Mouse (Mus musculus): ENCODE results near the gene Mmp11. TPM values are rescaled to one million over a fixed set of nuclear protein-coding genes. Genes with fewer than 3 reads are reported as not detected.

Gene Mmp11
- total and polyA plus RNA-seq, 2 experiments, result 0.18 to 1.4 TPM

- TF ChIP-seq POLR2A (IDR thresholded peaks at IDR 0.05; ENCODE audit: extremely low read depth, insufficient read depth, low read length), result no peak
- TF ChIP-seq CTCF (IDR thresholded peaks at IDR 0.05; ENCODE audit: low read depth, low read length), result no peak
- no peak overlapping the region for H3K27ac ChIP-seq (replicated peaks; ENCODE audit: insufficient read depth, low read depth, low read length)
- no peaks in the 10 kb centered on the region for H3K27me3 ChIP-seq (ENCODE audit: control insufficient read depth, insufficient read depth, low read length)
- DNase-seq (ENCODE audit: extremely low read depth, low read depth, low spot score), result no peak
- H3K4me1 ChIP-seq (ENCODE audit: control insufficient read depth, insufficient read depth, low read length), result peaks cover 5% of the 10 kb centered on the region; the same call in 1 of the 2 replicates
- H3K79me2 ChIP-seq (ENCODE audit: control insufficient read depth, insufficient read depth, low read length), result no peaks in the 10 kb centered on the region
- 78% methylated on average over 6 of the region's 6 CpGs for WGBS
- H3K36me3 ChIP-seq (ENCODE audit: control insufficient read depth, insufficient read depth, low read length), result peaks cover 2% of the 10 kb centered on the region; the same call in 1 of the 2 replicates
- no peak overlapping the region for H3K4me3 ChIP-seq (ENCODE audit: insufficient read depth, low read depth, low read length)
- H3K9ac ChIP-seq (ENCODE audit: low read depth, low read length), result no peak overlapping the region; the same call in 1 of the 2 replicates
These were observed 38.2 kb downstream of the Mmp11 start for GRCm38 (mm10) chr10:75898039-75898564.

- Histone ChIP-seq H3K27me3 (ENCODE audit: control insufficient read depth, insufficient read depth, low read length) (no peaks in the 10 kb centered on the region), H3K4me1 (ENCODE audit: control insufficient read depth, insufficient read depth, low read length) (peaks cover 5% of the 10 kb centered on the region; the same call in 1 of the 2 replicates), H3K36me3 (ENCODE audit: control insufficient read depth, insufficient read depth, low read length) (peaks cover under 1% of the 10 kb centered on the region; the same call in 1 of the 2 replicates), H3K4me3 (ENCODE audit: insufficient read depth, low read depth, low read length) (no peak overlapping the region), H3K79me2 (ENCODE audit: control insufficient read depth, insufficient read depth, low read length) (no peaks in the 10 kb centered on the region), H3K9ac (ENCODE audit: low read depth, low read length) (no peak overlapping the region), H3K27ac (replicated peaks; ENCODE audit: insufficient read depth, low read depth, low read length) (no peak overlapping the region)
- WGBS, result 42% methylated on average over 6 of the region's 6 CpGs
- TF ChIP-seq POLR2A (IDR thresholded peaks at IDR 0.05; ENCODE audit: extremely low read depth, insufficient read depth, low read length) (no peak), CTCF (IDR thresholded peaks at IDR 0.05; ENCODE audit: low read depth, low read length) (peak; percentile 83)
- DNase-seq (ENCODE audit: extremely low read depth, low read depth, low spot score), result peak; percentile 35
These were observed 38.9 kb downstream of the Mmp11 start for GRCm38 (mm10) chr10:75897373-75897772.

- 100% methylated on average over 1 of the region's 1 CpGs for WGBS
- H3K4me3 ChIP-seq (ENCODE audit: insufficient read depth, low read depth, low read length), result no peak overlapping the region
These were observed 40.1 kb downstream of the Mmp11 start for GRCm38 (mm10) chr10:75896208-75896607.

GRCm38 (mm10) chr10:75895730-75896129 lies 40.6 kb downstream of the Mmp11 start:
- DNase-seq (ENCODE audit: extremely low read depth, low read depth, low spot score), result no peak
- Histone ChIP-seq H3K9ac (ENCODE audit: low read depth, low read length) (no peak overlapping the region), H3K4me1 (ENCODE audit: control insufficient read depth, insufficient read depth, low read length) (peaks cover 5% of the 10 kb centered on the region; the same call in 1 of the 2 replicates), H3K27me3 (ENCODE audit: control insufficient read depth, insufficient read depth, low read length) (no peaks in the 10 kb centered on the region), H3K36me3 (ENCODE audit: control insufficient read depth, insufficient read depth, low read length) (no peaks in the 10 kb centered on the region; the same call in 1 of the 2 replicates), H3K27ac (replicated peaks; ENCODE audit: insufficient read depth, low read depth, low read length) (no peak overlapping the region), H3K79me2 (ENCODE audit: control insufficient read depth, insufficient read depth, low read length) (no peaks in the 10 kb centered on the region), H3K4me3 (ENCODE audit: insufficient read depth, low read depth, low read length) (no peak overlapping the region)
- TF ChIP-seq POLR2A (IDR thresholded peaks at IDR 0.05; ENCODE audit: extremely low read depth, insufficient read depth, low read length) (no peak), CTCF (IDR thresholded peaks at IDR 0.05; ENCODE audit: low read depth, low read length) (no peak)
- whole genome bisulfite sequencing, result 95% methylated on average over 5 of the region's 5 CpGs

More at GRCm38 (mm10) chr10:75896208-75896607, 40.1 kb downstream of the Mmp11 start:
- Histone ChIP-seq H3K36me3 (ENCODE audit: control insufficient read depth, insufficient read depth, low read length) (no peaks in the 10 kb centered on the region; the same call in 1 of the 2 replicates), H3K9ac (ENCODE audit: low read depth, low read length) (no peak overlapping the region), H3K27ac (replicated peaks; ENCODE audit: insufficient read depth, low read depth, low read length) (no peak overlapping the region), H3K27me3 (ENCODE audit: control insufficient read depth, insufficient read depth, low read length) (no peaks in the 10 kb centered on the region), H3K4me1 (ENCODE audit: control insufficient read depth, insufficient read depth, low read length) (peaks cover 5% of the 10 kb centered on the region; the same call in 1 of the 2 replicates), H3K79me2 (ENCODE audit: control insufficient read depth, insufficient read depth, low read length) (no peaks in the 10 kb centered on the region)
- TF ChIP-seq CTCF (IDR thresholded peaks at IDR 0.05; ENCODE audit: low read depth, low read length), result no peak
- no peak for TF ChIP-seq POLR2A (IDR thresholded peaks at IDR 0.05; ENCODE audit: extremely low read depth, insufficient read depth, low read length)
- no peak for DNase-seq (ENCODE audit: extremely low read depth, low read depth, low spot score)

GRCm38 (mm10) chr10:75894601-75895000 lies 41.7 kb downstream of the Mmp11 start:
- no peaks in the 10 kb centered on the region for H3K79me2 ChIP-seq (ENCODE audit: control insufficient read depth, insufficient read depth, low read length)
- no peaks in the 10 kb centered on the region for H3K27me3 ChIP-seq (ENCODE audit: control insufficient read depth, insufficient read depth, low read length)
- no peak for DNase-seq (ENCODE audit: extremely low read depth, low read depth, low spot score)
- peaks cover 5% of the 10 kb centered on the region; the same call in 1 of the 2 replicates for H3K4me1 ChIP-seq (ENCODE audit: control insufficient read depth, insufficient read depth, low read length)
- TF ChIP-seq CTCF (IDR thresholded peaks at IDR 0.05; ENCODE audit: low read depth, low read length) (no peak), POLR2A (IDR thresholded peaks at IDR 0.05; ENCODE audit: extremely low read depth, insufficient read depth, low read length) (no peak)
- no peaks in the 10 kb centered on the region; the same call in 1 of the 2 replicates for H3K36me3 ChIP-seq (ENCODE audit: control insufficient read depth, insufficient read depth, low read length)
- H3K4me3 ChIP-seq (ENCODE audit: insufficient read depth, low read depth, low read length), result no peak overlapping the region
- WGBS, result 83% methylated on average over 6 of the region's 6 CpGs
- no peak overlapping the region for H3K9ac ChIP-seq (ENCODE audit: low read depth, low read length)
- no peak overlapping the region for H3K27ac ChIP-seq (replicated peaks; ENCODE audit: insufficient read depth, low read depth, low read length)
